Mouse (Mus musculus) spleen, postnatal 4 days (tissue): ENCODE data around the gene Grid2.

Experiments used
- DNase-seq, 2 experiments: peaks; one replicate each; pipeline ENCODE4 v3.0.0; 2022; ENCODE audit warnings: low spot score in 2 of 2

Grid2 gene

GRCm38 (mm10) chr6:64047950-64048349 is 792.3 kb downstream of the Grid2 start:
- no peak for DNase-seq

DNA sequence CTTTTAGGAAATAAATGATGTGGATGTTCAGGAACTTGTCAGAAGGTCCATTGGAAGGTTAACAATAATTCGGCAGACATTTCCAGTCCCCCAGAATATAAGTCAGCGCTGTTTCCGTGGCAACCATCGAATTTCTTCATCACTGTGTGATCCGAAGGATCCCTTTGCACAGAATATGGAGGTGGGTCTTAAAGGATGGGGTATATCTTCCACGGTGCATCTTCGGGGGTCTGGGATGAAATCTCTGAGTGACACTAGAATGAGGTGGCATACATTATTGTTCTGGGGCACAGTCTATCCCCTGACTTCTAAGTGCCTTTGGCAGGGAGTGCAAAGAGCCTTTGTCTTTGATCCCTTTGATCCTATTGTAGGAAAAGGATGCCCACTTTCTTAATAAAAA is 808.2 kb downstream of the Grid2 start:
- no peak for DNase-seq

GRCm38 (mm10) chr6:64064704-64065103 is 809.0 kb downstream of the Grid2 start:
- DNase-seq: no peak

DNA sequence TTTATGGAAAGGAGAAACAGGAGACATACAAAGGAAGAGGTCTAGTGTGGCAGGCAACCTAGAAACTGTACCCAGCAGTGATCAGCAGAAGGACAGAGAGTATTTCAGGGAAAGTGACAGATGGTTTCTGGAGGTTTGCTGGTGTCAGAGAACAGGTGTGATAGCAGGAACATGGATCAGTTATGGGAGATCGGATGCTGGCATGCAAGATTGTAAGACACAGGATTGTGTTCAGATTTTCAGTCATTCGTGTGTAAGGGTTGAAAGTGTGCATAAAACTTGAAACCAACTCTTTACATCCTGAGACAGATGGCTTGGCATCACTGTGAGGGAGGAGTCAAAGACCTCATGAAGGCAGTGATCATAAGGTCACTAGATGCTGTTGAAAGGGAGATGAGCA is 817.7 kb downstream of the Grid2 start:
- DNase-seq: no peak

GRCm38 (mm10) chr6:64077911-64078310 is 822.2 kb downstream of the Grid2 start:
- DNase-seq: no peak

GRCm38 (mm10) chr6:64098662-64099061 is 843.0 kb downstream of the Grid2 start:
- DNase-seq: no peak

GRCm38 (mm10) chr6:64114594-64114993 is 858.9 kb downstream of the Grid2 start:
- DNase-seq: no peak

- no peak for DNase-seq
Observed at GRCm38 (mm10) chr6:64136275-64136674, 880.6 kb downstream of the Grid2 start.

DNA sequence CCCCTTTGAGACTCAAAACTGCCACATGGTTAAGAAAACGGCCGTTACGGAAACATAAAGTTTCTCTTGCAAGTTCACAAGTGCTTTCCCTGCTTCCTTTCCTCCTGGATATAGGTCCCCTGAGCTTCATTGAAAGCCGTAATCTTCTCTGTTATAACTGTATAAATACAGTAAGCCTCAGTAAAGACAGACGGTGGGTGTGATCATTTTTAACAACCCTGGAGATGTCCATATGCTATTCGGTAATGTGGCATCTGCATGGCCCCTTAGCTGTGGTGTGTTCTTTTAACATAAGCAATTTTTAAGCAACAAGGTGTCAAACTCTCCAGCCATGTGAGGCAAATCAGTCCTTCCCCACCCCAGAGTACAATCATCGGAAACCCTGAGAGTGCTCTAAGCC is 892.9 kb downstream of the Grid2 start:
- DNase-seq: no peak

DNA sequence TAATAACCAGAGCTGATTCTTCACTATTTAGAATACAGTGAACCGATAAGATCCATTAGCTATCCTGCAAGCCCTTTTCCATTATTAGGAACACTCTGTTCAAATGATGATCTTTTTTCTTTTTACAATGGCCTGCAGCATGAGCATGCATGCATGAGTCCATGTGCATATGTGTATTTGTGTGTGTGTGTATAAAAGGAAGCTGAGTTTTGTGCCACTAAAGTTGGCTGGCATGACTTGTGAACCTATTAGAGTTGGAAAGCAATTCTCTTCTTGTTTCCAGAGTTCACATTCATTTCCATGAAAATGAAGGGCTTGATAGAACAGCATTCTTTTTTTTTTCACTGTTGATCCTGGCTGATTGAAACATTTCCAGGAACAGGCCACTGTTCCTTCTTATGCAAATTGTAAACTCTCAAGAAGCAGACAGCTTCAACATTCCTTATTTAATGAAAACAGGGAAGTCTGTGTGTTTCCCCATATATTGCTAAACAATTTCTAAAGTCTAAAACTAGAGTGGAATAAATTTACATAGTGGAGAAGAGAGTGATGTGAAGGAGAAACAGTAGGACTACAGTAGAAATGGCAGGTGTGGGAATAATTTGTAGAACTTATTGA is 919.4 kb downstream of the Grid2 start:
- DNase-seq: no peak

- no peak for DNase-seq
Observed at GRCm38 (mm10) chr6:64193646-64194045, 938.0 kb downstream of the Grid2 start.

- no peak for DNase-seq
Observed at GRCm38 (mm10) chr6:64202396-64203122, 946.9 kb downstream of the Grid2 start.

- no peak for DNase-seq
Observed at GRCm38 (mm10) chr6:64236351-64236750, 980.7 kb downstream of the Grid2 start.

GRCm38 (mm10) chr6:64240526-64240925 is 984.9 kb downstream of the Grid2 start:
- no peak for DNase-seq

DNA sequence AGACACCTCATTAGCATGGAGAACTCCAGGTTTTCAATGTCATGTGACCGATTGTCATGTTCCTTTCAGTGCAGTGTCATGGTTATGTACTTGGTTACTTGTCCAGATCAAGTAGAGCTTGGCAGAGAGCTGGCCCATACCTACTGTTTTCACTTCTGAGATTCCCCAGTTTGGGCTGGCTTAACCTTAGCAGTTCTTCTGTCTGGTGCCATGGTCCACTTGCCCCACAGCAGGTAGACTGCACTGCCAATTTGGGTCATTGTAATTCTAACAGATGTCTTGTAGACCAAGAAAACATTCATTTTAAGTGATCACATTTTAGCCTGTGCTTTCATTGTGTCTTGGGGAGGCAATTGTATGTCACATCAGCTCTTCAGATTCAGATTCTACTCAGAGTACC is 990.3 kb downstream of the Grid2 start:
- no peak for DNase-seq

DNA sequence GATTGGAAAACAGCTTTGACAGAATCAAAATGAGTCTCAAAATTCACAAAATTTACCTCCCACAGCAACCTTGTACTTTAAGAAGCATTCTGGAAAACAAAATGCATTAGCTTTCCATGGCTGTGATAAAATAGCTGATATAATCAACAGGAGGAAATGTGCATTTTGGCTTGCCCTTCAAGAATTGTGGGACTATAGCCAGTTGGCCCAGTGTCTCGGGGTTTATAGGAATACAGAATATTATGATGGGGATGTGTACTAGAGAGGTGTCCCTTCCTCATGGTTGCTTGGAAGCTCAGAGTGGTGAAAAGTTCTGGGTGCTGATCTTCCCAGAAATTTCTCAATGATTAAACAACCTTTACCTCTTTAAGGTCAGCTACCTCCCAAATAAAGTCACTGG is 995.4 kb downstream of the Grid2 start:
- no peak for DNase-seq

DNA sequence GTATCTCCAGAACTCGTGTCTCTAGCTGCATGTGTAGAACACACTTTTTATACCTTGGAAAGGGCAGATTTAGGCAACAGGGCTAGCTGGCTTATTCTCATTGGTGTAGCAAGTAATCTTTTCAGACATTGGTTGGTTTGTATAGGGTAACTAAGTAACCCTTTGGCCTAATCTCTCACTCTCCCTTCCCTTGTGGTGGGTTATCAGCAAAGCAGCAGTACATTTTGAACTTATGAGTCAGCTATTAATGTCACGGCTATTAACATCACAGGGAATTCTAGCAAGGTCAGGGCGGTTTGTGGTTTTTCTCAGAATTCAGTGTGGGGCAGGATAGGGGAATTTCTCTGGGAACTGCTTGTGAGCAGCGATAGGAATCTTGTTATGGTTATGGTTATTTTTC is 1007.8 kb downstream of the Grid2 start:
- no peak for DNase-seq

- DNase-seq: no peak
Observed at GRCm38 (mm10) chr6:64264224-64264623, 1008.5 kb downstream of the Grid2 start.

GRCm38 (mm10) chr6:64274319-64275114 is 1018.8 kb downstream of the Grid2 start:
- no peak for DNase-seq

DNA sequence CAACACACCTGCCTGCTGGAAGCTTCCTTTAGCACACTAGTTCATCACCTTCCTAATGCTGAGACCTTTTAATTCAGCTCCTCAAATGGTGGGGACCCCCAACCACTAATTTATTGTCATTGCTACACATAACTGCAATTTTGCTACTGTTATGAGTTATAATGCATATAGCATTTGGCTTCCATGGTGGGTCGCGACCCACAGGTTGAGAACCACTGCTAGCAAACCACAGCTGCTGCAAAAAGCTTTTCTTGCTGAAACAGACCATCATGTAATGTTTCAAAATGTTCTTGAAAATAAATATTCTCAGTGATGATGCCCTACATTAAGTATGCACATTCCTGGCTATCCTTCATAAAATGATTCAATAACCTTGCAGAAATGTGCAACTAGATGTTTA is 1024.3 kb downstream of the Grid2 start:
- no peak for DNase-seq

- DNase-seq: no peak
Observed at GRCm38 (mm10) chr6:64293761-64294160, 1038.1 kb downstream of the Grid2 start.

DNA sequence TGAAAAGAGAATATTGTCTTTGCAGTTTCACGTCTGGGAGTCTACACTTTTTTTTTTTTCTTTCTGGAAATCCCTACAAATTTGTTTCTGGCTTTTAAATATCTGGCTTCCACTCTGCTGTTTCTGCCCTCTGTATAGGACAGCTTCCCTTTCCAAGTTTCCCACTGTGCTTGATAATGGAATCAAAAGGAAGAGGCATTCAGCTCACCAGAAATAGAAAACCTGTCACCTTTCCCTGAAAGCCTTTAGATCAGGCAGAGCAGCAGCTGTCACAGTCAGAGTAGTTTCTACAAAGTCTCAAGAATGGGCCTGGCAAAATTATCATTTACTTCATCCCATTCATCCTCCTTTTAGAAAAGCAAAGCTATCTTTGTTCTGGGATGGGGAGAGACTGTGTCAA is 1042.0 kb downstream of the Grid2 start:
- no peak for DNase-seq
